Mouse (Mus musculus): ENCODE data around the gene Gbe1.

DNA sequence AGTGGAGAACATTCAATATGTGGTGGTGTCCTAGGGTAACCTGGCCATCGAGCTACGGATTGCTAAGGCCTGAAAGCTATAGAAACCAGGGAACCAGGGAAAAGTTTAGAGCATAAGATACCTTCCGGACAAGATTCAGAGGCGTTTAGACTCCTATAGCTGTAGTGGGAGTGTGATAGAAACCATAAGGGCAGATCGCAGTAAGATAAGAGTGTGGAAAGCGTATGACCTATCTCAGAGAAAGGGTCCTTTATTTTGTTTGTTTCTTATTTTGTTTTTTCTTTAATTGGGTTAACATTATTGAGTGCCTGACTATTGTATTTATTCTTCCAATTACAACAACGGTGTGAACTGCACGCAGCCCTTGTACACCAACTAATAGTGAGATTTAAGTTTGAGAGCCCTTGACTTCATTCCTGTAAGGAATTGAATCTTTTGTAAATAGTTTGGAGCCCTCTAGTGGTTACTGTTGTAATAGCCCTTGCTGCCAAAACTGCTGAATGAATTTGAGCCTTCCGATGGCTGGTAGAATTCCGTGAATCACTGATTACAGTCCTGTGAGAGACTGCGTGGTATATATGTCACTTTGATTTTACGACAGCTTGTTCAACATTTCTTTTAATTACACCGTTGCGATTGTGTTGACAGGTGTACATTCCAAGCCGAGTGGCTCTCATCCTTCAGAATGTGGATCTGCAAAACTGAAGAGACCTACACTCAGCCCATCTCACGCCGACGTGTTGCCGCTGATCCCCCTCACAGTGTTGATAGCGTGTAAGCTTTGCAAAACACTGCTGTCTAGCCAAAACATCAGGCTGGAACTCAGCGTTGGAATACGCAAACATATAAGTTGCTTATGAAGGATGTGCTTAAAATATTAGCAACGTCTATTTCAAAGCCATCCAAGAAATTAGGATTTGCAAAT, 254.9 kb downstream of the Gbe1 start:
- no peak for TF ChIP-seq POLR2A (IDR thresholded peaks at IDR 0.05; ENCODE audit: insufficient read length, low read depth)
- no peak for TF ChIP-seq CEBPB (IDR thresholded peaks at IDR 0.05; ENCODE audit: insufficient read depth, poor library complexity, severe bottlenecking)
- TF ChIP-seq TCF12 (IDR thresholded peaks at IDR 0.05; ENCODE audit: insufficient read depth, poor library complexity, severe bottlenecking), result no peak
- TF ChIP-seq POLR2AphosphoS2 (IDR thresholded peaks at IDR 0.05; ENCODE audit: insufficient read length, low read depth), result no peak
- TF ChIP-seq E2F4 (IDR thresholded peaks at IDR 0.05; ENCODE audit: insufficient read depth), result no peak

Data from myocyte (in vitro differentiated cells).